Mouse (Mus musculus) small intestine, adult 2 months (tissue): ENCODE data around the gene Nod2.

Experiments
- CTCF ChIP-seq: fragments of 200-500 bp; IDR thresholded peaks from 2 replicates; pipeline ENCODE4 v1.5.1; 2012; ENCODE audit warnings: low read depth, mild to moderate bottlenecking, control low read depth, inconsistent platforms, low read length, moderate library complexity, mixed read lengths; ENCODE audit not compliant: insufficient replicate concordance, insufficient read length; ENCODE audit errors: extremely low read depth
- POLR2A ChIP-seq: fragments of 200-500 bp; IDR thresholded peaks from 2 replicates; pipeline ENCODE4 v1.6.1; 2012; ENCODE audit warnings: low read depth, mild to moderate bottlenecking, control low read depth, inconsistent platforms, low read length, moderate library complexity

DNA sequence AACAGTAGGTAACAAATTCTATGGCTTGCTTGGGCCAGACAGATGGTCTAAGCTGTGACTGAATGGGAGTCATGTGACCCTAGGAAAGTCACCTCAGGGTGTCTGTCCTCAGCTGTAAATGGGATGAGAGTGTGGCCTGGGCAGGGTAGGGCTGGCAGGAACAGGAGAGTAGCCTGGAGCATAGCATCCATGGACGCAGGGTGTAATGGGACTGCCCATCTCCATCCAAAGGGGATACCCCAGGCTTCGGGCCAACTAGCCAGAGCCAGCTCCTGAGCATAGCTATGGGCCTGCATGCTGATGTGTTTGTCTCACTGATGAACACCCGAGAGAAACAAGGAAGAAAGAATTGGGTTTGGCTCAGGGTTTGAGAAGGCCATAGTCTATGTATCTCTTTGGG is 22.8 kb upstream of the Nod2 start:
- TF ChIP-seq POLR2A (no peak), CTCF (no peak)
